Mouse (Mus musculus): Measurements from ENCODE around the gene Crx. TPM values are rescaled to one million over a fixed set of nuclear protein-coding genes. Genes with fewer than 3 reads are reported as not detected.

Crx gene
- polyA plus RNA-seq, 1 experiment from 2014 or later: 0.94 TPM

DNA sequence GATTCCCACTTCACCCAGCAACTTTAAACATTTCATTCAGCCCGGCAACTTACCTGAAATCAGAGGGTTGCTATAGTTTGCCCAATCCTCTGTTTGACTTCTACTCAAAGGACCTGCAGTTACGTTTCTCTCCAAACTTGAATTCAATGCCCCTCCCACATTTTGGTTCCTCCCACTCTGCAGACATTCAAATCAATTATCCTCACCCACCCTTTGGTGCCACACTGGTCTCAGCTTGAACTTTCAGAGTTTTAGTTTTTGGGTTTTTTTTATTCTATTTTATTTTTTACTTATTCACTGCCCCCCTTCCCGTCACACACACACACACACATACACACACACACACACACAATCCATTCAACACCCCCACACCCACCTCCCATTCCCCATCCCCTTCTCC is 40.2 kb downstream of the Crx start, which contains the start of gene Obox6:
Gene Obox6 (minus strand): TSS at position 101 of the 400 bp plus-strand sequence.
- Histone ChIP-seq H3K9me3 (peaks cover 15% of the 10 kb centered on the region; the same call in 1 of the 2 replicates), H3K27me3 (no peaks in the 10 kb centered on the region), H3K4me2 (replicated peaks) (no peak within 1 kb of the TSS), H3K4me1 (no peaks in the 10 kb centered on the region), H3K9ac (replicated peaks) (no peak within 1 kb of the TSS), H3K4me3 (no peak within 1 kb of the TSS), H3K36me3 (no peaks in the 10 kb centered on the region), H3K27ac (replicated peaks) (no peak within 1 kb of the TSS)
- 88% methylated on average over 3 of the region's 3 CpGs for WGBS
- no peak for ATAC-seq (ENCODE audit: low FRiP score, low read depth)

Other genes starting within 250 kb of the Crx start
- not detected in 2 replicates for gene Obox3, start 240.1 kb downstream of the Crx start, polyA plus RNA-seq (2016; fragmentation: Nextera tagmentation; extraction: Ambion mirVana)
- gene Obox5, start 129.8 kb downstream of the Crx start, polyA plus RNA-seq (2016; fragmentation: Nextera tagmentation; extraction: Ambion mirVana): not detected in 2 replicates
- not detected in 2 replicates for gene Obox6, start 40.3 kb downstream of the Crx start, polyA plus RNA-seq (2016; fragmentation: Nextera tagmentation; extraction: Ambion mirVana)
- gene Crxos, start 2.6 kb upstream of the Crx start, polyA plus RNA-seq (2016; fragmentation: Nextera tagmentation; extraction: Ambion mirVana): 0.51 and 0.73 TPM in 2 replicates
- 1,059 and 1,095 TPM in 2 replicates for gene Selenow, start 42.4 kb upstream of the Crx start, polyA plus RNA-seq (2016; fragmentation: Nextera tagmentation; extraction: Ambion mirVana)
- 162 and 183 TPM in 2 replicates for gene Nop53, start 66.1 kb upstream of the Crx start, polyA plus RNA-seq (2016; fragmentation: Nextera tagmentation; extraction: Ambion mirVana)
- gene Ehd2, start 87.6 kb upstream of the Crx start, polyA plus RNA-seq (2016; fragmentation: Nextera tagmentation; extraction: Ambion mirVana): 7.0 and 8.5 TPM in 2 replicates
- gene Bicra, start 168.0 kb upstream of the Crx start, polyA plus RNA-seq (2016; fragmentation: Nextera tagmentation; extraction: Ambion mirVana): 10.0 and 10.3 TPM in 2 replicates
- not detected in 2 replicates for gene Zfp541, start 181.8 kb upstream of the Crx start, polyA plus RNA-seq (2016; fragmentation: Nextera tagmentation; extraction: Ambion mirVana)
- gene Napa, start 218.5 kb upstream of the Crx start, polyA plus RNA-seq (2016; fragmentation: Nextera tagmentation; extraction: Ambion mirVana): 167 and 196 TPM in 2 replicates
- 31.5 and 32.3 TPM in 2 replicates for gene Kptn, start 239.9 kb upstream of the Crx start, polyA plus RNA-seq (2016; fragmentation: Nextera tagmentation; extraction: Ambion mirVana)
- gene Slc8a2, start 249.9 kb upstream of the Crx start, polyA plus RNA-seq (2016; fragmentation: Nextera tagmentation; extraction: Ambion mirVana): 0.48 and 0.55 TPM in 2 replicates